30 mouse cellular contexts compared by ENCODE assay signal in the genomic region with DNA sequence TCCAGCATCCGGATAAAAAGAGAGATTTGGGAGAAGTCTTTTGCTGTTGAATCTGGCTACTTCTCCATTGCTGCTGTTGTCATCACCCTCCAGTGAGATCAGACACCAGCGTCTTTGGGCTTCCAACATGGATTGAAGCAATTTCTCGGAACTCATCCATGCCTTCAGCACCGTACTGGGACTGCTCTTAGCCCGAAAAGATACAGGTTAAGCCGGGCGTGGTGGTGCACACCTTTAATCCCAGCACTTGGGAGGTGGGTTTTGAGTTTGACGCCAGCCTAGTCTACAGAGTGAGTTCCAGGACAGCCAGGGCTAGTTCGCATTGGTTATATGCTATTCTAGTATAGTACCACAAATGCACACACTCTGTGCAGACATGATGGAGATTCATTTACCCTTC.
"Had no signal": no experiment of that assay in that cellular context is flagged by ENCODE, and none has a peak within 500 bp of the region (broad histone marks: within the 10 kb centered on the region; RNA-seq: fewer than 3 reads in every experiment).

No protein-coding gene starts in this region.

- H3K9me3 ChIP-seq: heart, embryonic 10.5 days; heart, embryonic 15.5 days; hindbrain, embryonic 15.5 days; intestine, embryonic 15.5 days; kidney, embryonic 15.5 days had no signal

- H3K27ac ChIP-seq: heart, embryonic 10.5 days; heart, embryonic 13.5 days; heart, embryonic 15.5 days; hindbrain, embryonic 10.5 days; hindbrain, embryonic 12.5 days; hindbrain, embryonic 13.5 days; hindbrain, embryonic 14.5 days; hindbrain, embryonic 15.5 days; hindbrain, postnatal 0 days; intestine, embryonic 15.5 days; kidney, embryonic 15.5 days; kidney, postnatal 0 days; layer of hippocampus, adult 2 months; left cerebral cortex, adult 2 months had no signal

- H3K27me3 ChIP-seq: heart, embryonic 12.5 days; heart, embryonic 13.5 days; heart, embryonic 15.5 days; hindbrain, embryonic 12.5 days; hindbrain, embryonic 13.5 days; hindbrain, embryonic 15.5 days; intestine, embryonic 15.5 days; kidney, embryonic 15.5 days had no signal

- H3K4me1 ChIP-seq: heart, embryonic 10.5 days; heart, embryonic 12.5 days; heart, embryonic 13.5 days; heart, embryonic 15.5 days; hindbrain, embryonic 10.5 days; hindbrain, embryonic 12.5 days; hindbrain, embryonic 13.5 days; hindbrain, embryonic 15.5 days; intestine, embryonic 15.5 days; kidney, embryonic 15.5 days had no signal

- H3K9ac ChIP-seq: heart, embryonic 12.5 days; heart, embryonic 13.5 days; heart, embryonic 15.5 days; hindbrain, embryonic 12.5 days; hindbrain, embryonic 13.5 days; hindbrain, embryonic 14.5 days; hindbrain, embryonic 15.5 days; intestine, embryonic 15.5 days; kidney, embryonic 15.5 days had no signal

- H3K4me3 ChIP-seq: heart, embryonic 10.5 days; heart, embryonic 12.5 days; heart, embryonic 13.5 days; heart, embryonic 15.5 days; hindbrain, embryonic 10.5 days; hindbrain, embryonic 12.5 days; hindbrain, embryonic 13.5 days; hindbrain, embryonic 15.5 days; intestine, embryonic 15.5 days; kidney, embryonic 15.5 days; layer of hippocampus, adult 2 months; left cerebral cortex, adult 2 months had no signal

- DNase-seq: heart, postnatal 14 days; heart, postnatal 36 days; heart, postnatal 4 days; kidney, adult 11 months; kidney, adult 18-20 months; kidney, adult 2 months; kidney, adult 8-10 months; kidney, adult 9 months; kidney, postnatal 10 days; kidney, postnatal 14 days; kidney, postnatal 25 days; kidney, postnatal 36 days; kidney, postnatal 4 days; layer of hippocampus, adult 9-11 months; layer of hippocampus, postnatal 36 days had no signal
